Mouse (Mus musculus) thymus, postnatal 0 days (tissue): ENCODE results near the gene Ndufs6. TPM values are rescaled to one million over a fixed set of nuclear protein-coding genes. Genes with fewer than 3 reads are reported as not detected.

ENCODE experiments used
- polyA plus RNA-seq: library from polyadenylated mRNA; unstranded; fragments of >200 nt; fragmentation: Nextera tagmentation; extraction: Ambion mirVana; gene quantifications from 2 replicates; pipeline ENCODE4 v1.2.1, GENCODE M21; 2015

The Ndufs6 gene
- polyA plus RNA-seq, 1 experiment from 2014 or later: 405 TPM

Other genes with a start within 250 kb of the Ndufs6 start
- 0.25 and 0.41 TPM in 2 replicates for gene Irx4, start 68.1 kb downstream of the Ndufs6 start, polyA plus RNA-seq
- 190 and 210 TPM in 2 replicates for gene Mrpl36, start within 50 bp of the Ndufs6 start, polyA plus RNA-seq
- 15.7 and 18.0 TPM in 2 replicates for gene Lpcat1, start 138.7 kb upstream of the Ndufs6 start, polyA plus RNA-seq
- gene Slc6a3, start 208.2 kb upstream of the Ndufs6 start, polyA plus RNA-seq: 0.05 and 0.10 TPM in 2 replicates